Mouse (Mus musculus) left cerebral cortex, adult 18-20 months (tissue): ENCODE measurements at regions not wholly inside any gene's neighbourhood (a gene's known extent, or its start where the extent isn't known, plus 50 kb on each side); places are given as distances from the start of the nearest gene placed in this dataset.

ENCODE experiments used
- DNase-seq, 2 experiments: peaks; one replicate each; pipeline ENCODE4 v3.0.0; 2021 to 2022; ENCODE audit warnings: low spot score in 2 of 2, mixed read lengths in 1 of 2

- no peak for DNase-seq
Observed at GRCm38 (mm10) chr7:115073406-115073805, 329.9 kb downstream of the Insc start.

- no peak for DNase-seq
Observed at GRCm38 (mm10) chr7:115076781-115077180, 333.3 kb downstream of the Insc start.

GRCm38 (mm10) chr7:115084711-115085380, 341.4 kb downstream of the Insc start:
- DNase-seq = no peak

- no peak for DNase-seq
Observed at GRCm38 (mm10) chr7:115086542-115087448, 343.3 kb downstream of the Insc start.

- no peak for DNase-seq
Observed at GRCm38 (mm10) chr7:115092481-115093050, 349.1 kb downstream of the Insc start.

- DNase-seq = no peak
Observed at GRCm38 (mm10) chr7:115106041-115106440, 362.5 kb downstream of the Insc start.

GRCm38 (mm10) chr7:115112282-115112681, 368.8 kb downstream of the Insc start:
- DNase-seq = no peak

- no peak for DNase-seq
Observed at GRCm38 (mm10) chr7:115123283-115123682, 379.8 kb downstream of the Insc start.

GRCm38 (mm10) chr7:115129001-115129400, 385.5 kb downstream of the Insc start:
- no peak for DNase-seq

- no peak for DNase-seq
Observed at GRCm38 (mm10) chr7:115131259-115131969, 387.9 kb downstream of the Insc start.

- DNase-seq = no peak
Observed at GRCm38 (mm10) chr7:115131970-115132551, 388.6 kb downstream of the Insc start.

GRCm38 (mm10) chr7:115132595-115132994, 389.1 kb downstream of the Insc start:
- no peak for DNase-seq

- DNase-seq = no peak
Observed at GRCm38 (mm10) chr7:115134926-115135575, 391.6 kb downstream of the Insc start.

- peak in 1 of 2 experiments; percentile 3 for DNase-seq
Observed at GRCm38 (mm10) chr7:115140286-115140685, 396.8 kb downstream of the Insc start.

GRCm38 (mm10) chr7:115142163-115142562, 398.7 kb downstream of the Insc start:
- no peak for DNase-seq

- no peak for DNase-seq
Observed at GRCm38 (mm10) chr7:115144947-115145346, 401.5 kb downstream of the Insc start.

GRCm38 (mm10) chr7:115147352-115147977, 404.0 kb downstream of the Insc start:
- peak in 1 of 2 experiments; percentile 10 for DNase-seq

GRCm38 (mm10) chr7:115153291-115153690, 409.8 kb downstream of the Insc start:
- no peak for DNase-seq

GRCm38 (mm10) chr7:115153764-115154509, 410.4 kb downstream of the Insc start:
- no peak for DNase-seq
